Mouse (Mus musculus) lung, postnatal 10 days (tissue): ENCODE measurements around the gene Anxa8.
A peak's percentile ranks its signal among the peaks of the same experiment; 100 is the strongest.

Experiments
- DNase-seq: peaks from one replicate; pipeline ENCODE4 v3.0.0; 2021

Gene Anxa8

GRCm38 (mm10) chr14:34085731-34086130 lies at the start of gene Anxa8:
Gene Anxa8, plus strand, starts transcription at chr14:34085981.
- peak; percentile 23 for DNase-seq

DNA sequence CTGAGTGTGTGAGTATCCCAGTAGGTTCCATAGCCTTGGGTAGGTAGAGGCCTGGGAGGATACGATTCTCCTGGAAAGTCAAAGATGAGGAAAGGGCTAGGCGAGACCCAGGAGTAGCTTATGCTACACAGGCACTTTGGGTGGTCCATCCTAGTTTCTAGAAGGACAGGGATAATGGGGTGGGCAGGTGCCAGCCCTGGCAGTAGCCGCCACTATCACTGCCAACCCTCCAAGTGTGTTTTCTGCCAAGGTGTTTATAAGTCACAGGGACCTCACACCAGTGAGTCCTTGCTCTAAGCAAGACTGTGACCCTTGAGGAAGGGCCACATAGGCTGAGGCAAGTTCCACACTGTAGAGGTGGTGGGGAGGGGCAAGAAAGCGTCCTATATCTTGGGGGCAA lies 44.5 kb upstream of the Anxa8 start:
- no peak for DNase-seq

DNA sequence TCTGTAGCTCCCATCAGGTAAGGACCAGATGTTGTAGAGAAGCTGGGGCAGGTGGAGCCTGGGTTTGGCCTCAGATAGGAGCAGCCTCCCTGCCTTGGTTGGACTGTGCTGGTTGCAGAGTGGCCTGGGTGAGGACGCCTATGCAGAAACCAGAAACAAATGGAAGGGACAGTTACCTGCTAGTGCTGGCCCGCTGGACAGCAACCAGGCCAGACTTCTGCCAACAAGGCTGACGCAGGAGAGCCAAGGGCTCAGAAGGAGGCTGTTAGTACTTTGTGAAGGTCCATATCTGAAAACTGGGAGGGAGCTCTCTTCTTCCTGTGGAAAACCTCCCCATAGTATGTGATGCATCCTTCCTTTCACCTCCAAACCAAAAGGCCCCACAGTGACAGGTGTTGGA lies 42.4 kb upstream of the Anxa8 start:
- DNase-seq: no peak

DNA sequence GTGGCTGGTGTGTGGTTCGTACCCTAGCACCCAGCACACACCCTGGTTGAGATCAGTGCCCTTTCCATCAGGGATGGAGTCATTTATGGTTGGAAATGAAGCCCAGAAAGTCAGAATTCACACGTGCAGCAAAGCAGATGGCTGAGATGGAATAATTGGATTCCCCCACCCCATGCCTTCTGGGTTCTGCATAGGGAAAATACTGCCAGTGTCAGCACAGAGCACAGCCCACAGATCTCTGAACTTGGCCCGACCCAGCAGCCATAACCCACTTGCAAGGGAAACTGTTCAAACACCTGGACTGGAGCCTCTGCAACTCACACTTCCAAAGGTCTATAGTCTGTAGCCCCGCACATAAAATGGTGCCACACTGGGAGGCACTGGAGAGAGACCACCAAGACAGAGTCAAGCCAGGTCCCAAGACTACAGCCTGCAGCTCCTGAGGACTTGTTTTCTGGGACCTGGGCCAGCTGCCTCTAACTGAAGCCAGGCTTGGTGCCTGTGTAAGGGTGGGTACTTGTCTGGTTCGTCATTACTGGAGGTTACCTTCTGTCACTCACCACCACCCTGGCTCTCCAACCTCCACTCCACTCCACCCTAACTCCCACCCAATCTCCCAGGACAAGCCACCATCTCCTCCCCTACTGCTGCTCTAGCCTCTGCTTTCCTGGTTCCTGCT lies 35.5 kb upstream of the Anxa8 start:
- no peak for DNase-seq

DNA sequence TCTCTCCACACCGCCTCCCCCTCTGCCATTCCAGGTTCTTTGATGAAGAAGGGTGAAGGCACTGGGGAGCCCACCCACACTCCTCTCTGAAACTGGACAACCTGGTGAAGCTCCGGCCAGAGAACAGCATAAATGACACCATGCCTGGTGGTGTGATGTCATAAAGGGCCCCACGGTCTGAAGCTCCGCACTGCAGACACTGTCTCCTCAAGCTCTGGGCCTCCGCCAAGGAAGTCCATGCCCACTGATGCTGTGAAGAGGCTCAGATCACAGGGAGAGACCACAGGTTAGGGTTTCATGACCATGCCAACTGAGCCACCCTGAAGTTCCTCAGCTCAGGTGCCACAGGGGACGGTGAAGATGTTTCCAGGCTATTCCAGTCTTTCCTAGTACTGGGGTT lies 33.3 kb upstream of the Anxa8 start, which contains the start of gene Antxrl:
Antxrl (plus strand) TSS at position 192 of the 400 bp plus-strand sequence.
- DNase-seq: no peak

GRCm38 (mm10) chr14:34071665-34072064 lies 14.1 kb upstream of the Anxa8 start:
- no peak for DNase-seq

DNA sequence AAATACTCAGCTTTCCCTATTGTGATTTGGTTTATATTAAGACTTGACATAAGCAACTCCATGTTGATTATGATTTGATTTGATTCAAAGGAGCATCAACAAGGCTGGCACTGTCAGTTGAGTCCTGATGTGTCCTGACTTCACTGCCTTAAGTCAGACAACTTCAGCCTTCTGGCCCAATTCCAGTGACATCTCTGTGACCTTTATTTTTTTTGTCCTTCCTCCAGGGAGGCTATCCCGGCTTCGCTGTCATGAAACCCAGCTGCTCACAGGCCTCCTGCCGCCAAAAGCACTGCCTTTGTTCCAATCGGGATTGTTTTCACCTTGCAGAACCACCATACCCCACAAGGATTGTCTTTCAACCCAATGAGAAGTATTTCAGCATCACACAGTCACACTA lies 10.4 kb upstream of the Anxa8 start:
- peak; percentile 52 for DNase-seq

GRCm38 (mm10) chr14:34077222-34077621 lies 8.6 kb upstream of the Anxa8 start:
- no peak for DNase-seq

GRCm38 (mm10) chr14:34078293-34078692 lies 7.5 kb upstream of the Anxa8 start:
- no peak for DNase-seq

GRCm38 (mm10) chr14:34080321-34080997 lies 5.3 kb upstream of the Anxa8 start:
- DNase-seq: peak; percentile 84

GRCm38 (mm10) chr14:34086806-34087205 lies 1.0 kb downstream of the Anxa8 start:
- no peak for DNase-seq

DNA sequence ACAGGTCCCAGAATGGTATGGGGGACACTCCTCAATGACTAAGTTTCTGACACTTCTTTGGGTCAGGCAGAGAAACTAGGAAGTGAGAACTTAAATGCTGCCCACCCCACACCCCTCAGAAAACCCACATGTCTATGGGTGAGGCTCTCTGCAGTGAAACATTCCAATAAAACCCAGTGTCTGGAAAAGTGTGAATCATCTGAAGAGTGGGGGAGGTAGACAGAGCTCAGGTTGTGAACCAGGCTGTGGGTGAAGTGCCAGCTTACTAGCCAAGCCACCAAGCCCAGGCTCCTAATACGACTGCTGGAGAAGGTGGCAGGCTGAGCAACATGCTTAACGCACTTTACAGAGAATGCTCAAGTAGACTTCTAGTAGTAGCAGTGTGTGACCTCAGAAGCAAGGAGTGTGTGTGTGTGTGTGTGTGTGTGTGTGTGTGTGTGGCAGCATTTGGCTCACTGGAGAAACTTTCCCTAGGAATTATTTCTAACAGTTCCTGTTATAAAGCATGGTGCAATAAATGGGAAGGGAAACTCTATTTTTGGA lies 2.1 kb downstream of the Anxa8 start:
- peak; percentile 33 for DNase-seq

DNA sequence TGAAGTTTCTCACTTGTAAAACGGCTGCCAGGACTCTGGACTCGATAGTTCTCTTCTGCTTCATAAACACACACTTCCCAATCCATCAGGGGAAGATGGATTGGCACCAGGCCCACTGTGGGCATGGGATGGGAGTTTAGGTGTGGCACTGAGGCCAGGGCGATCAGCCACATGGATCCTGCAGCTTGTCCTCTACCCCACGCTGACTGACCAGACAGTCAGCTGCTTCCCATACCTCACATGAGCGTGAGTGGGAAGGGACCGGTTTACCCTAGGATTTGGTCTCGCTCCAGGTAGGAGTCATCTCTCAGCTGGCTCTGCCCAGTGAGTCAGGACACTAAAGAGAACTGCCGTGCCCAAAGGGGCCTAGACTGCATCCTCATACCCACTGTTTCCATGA lies 4.0 kb downstream of the Anxa8 start:
- no peak for DNase-seq

- no peak for DNase-seq
These were observed 5.7 kb downstream of the Anxa8 start for GRCm38 (mm10) chr14:34091475-34091874.

- no peak for DNase-seq
These were observed 7.1 kb downstream of the Anxa8 start for GRCm38 (mm10) chr14:34092856-34093255.

- no peak for DNase-seq
These were observed 10.4 kb downstream of the Anxa8 start for GRCm38 (mm10) chr14:34096161-34096560.

DNA sequence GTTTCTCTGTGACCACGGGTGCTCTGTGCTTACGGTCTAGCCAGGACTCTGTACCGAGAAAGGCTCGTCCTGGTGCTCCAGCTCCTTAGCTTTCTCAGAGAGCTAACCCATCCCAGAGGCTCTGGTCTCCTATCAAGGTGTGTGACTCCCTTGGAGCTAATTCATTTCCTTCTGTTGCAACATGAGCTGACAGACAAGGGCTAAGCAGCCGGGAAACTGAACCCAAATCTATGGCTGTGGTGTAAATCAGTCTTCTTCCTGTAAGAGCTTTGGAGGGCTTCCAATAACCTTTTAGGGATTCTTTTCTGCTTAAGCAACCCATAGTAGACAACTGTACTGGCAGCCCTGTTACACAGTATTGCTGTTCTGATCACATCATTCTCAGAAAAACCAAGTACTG lies 16.8 kb downstream of the Anxa8 start, which contains the start of gene A630023A22Rik:
A630023A22Rik (minus strand) TSS at position 154 of the 400 bp plus-strand sequence.
- DNase-seq: no peak

- no peak for DNase-seq
These were observed 18.1 kb downstream of the Anxa8 start for GRCm38 (mm10) chr14:34103855-34104254.

DNA sequence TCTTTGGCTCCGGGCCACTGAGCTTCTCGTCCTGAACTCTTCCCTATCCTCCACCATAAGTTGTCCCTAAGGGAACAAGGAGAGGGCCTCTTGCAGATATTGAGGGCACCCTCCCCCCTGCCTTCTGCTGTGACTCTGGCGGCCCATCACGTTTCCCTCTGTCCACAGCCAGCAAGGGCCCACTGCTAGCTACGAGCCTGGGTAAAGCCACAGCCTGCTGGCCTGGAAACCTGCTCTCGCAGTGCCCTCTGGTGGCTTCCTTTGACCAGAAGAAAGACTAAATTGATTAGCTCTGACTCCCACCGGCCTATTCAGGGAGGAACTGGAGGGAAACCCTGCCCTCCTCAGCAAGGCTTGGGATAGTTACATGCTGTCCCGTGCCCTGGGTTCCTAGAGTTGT lies 19.1 kb downstream of the Anxa8 start:
- peak; percentile 88 for DNase-seq

GRCm38 (mm10) chr14:34106389-34107062 lies 20.7 kb downstream of the Anxa8 start:
- peak; percentile 63 for DNase-seq

DNA sequence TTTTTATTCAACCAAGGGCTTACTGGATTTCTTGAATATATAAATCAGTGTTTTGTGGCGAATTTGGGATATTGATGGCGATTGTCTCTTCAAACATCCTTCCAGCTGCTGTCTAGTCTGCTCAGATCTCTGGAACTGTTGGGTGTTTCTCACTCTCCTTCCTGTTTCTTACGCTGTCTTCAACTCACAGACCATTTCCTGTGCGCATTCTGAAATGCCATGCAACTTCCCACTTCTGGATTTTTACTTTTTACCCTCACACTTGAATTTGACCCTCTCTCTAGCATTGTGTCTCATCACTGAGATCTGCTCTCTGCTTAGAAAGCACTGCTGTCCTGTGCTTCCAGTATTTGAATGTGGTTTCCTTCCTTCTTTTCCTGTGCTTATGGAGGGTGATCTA lies 21.8 kb downstream of the Anxa8 start:
- no peak for DNase-seq

DNA sequence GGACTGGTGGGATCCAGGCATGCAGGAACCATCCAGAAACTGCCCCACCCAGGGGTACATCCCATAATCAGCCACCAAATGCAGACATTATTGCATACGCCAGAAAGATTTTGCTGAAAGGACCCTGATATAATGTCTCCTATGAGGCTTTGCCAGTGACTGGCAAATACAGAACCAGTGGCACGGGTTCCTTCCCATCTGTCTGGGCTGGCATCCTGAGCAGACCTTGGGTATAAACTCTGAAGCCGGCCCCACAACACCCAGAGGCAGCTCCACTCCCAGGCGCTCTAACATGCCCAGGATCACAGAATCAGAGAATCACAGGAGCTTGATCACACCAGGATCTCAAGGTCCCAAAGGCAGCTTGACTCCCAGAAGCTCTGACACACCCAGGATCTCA lies 28.5 kb downstream of the Anxa8 start:
- no peak for DNase-seq

DNA sequence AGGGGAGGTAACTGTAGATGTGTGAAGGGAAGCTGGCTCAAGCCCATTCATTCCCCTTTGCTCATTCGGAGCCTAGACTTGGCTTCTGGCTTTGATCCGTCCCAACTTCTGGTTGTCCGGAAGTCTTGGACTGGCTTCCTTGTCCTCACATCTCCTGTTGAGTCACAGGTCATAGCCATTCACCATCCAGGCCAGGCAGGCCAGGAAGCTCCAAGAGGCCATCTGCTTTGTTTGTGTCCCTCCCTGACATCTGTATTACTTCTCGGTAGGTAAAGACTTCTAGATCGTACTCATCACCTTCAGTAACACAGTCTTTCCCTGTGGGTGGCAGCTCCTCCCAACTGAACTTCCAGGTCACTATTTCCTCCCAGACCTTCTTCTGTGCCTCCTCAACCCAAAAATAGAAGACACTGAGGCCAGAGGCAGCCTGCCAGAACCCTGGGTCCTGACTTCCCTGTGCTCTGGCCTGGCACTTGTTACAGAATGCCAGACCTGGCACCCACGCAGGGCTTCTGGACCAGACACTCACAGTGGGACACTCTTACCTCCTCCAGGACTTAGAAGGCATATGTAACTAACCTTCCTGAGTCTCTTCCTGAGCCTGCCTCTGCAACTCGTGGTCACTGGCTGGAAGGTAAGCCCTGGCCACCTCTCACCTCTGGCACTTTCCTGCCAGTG lies 33.4 kb downstream of the Anxa8 start:
- no peak for DNase-seq
